Comparison of ENCODE assay signal across 8 mouse cellular contexts in genomic region chr19:46308706-46309435, GRCm38 (mm10). TPM values are rescaled to one million over a fixed set of nuclear protein-coding genes. Genes with fewer than 3 reads are reported as not detected.
A peak's percentile ranks its signal among the peaks of the same experiment; 100 is the strongest.
DNase-seq lines count a peak whose midpoint lies in the region; ATAC-seq lines count a peak whose summit lies in the region.

No protein-coding gene starts in this region.

- DNase-seq in c-Kit-negative CD71-positive TER-119-positive erythroid progenitor cells, embryonic 14.5 days (ENCODE audit: low read depth, low spot score): peak; percentile 65
- DNase-seq in kidney, postnatal 14 days: peak; percentile 89
- DNase-seq in testis, postnatal 10 days (ENCODE audit: low spot score): peak; percentile 95

- H3K4me2 ChIP-seq in heart, embryonic 15.5 days: peak overlapping the region; percentile 80
- peak overlapping the region; percentile 80 for H3K4me2 ChIP-seq in liver, embryonic 16.5 days (ENCODE audit: low read depth, low read length)
- peak overlapping the region; percentile 67 for H3K4me2 ChIP-seq in neural tube, embryonic 13.5 days

- peaks cover 42% of the 10 kb centered on the region for H3K27me3 ChIP-seq in heart, embryonic 15.5 days
- no peaks in the 10 kb centered on the region; the same call in 1 of the 2 replicates for H3K27me3 ChIP-seq in liver, embryonic 16.5 days (ENCODE audit: control insufficient read depth, insufficient read depth, low read depth, low read length)
- H3K27me3 ChIP-seq in neural tube, embryonic 13.5 days: peaks cover 70% of the 10 kb centered on the region

- WGBS in heart, embryonic 15.5 days: 2% methylated on average over 47 of the region's 47 CpGs
- 1% methylated on average over 47 of the region's 47 CpGs for WGBS in liver, embryonic 16.5 days (ENCODE audit: insufficient replicate concordance)
- WGBS in neural tube, embryonic 13.5 days: under 1% methylated on average over 47 of the region's 47 CpGs

- H3K9ac ChIP-seq in heart, embryonic 15.5 days: peak overlapping the region; percentile 45; the same call in 1 of the 2 replicates
- peak overlapping the region; percentile 60 for H3K9ac ChIP-seq in liver, embryonic 16.5 days (ENCODE audit: low read depth, low read length)
- H3K9ac ChIP-seq in neural tube, embryonic 13.5 days: peak overlapping the region; percentile 62

- peak overlapping the region; percentile 43 for H3K4me3 ChIP-seq in heart, embryonic 15.5 days
- peak overlapping the region; percentile 56 for H3K4me3 ChIP-seq in liver, embryonic 16.5 days (ENCODE audit: low read depth, low read length)
- peak overlapping the region; percentile 36 for H3K4me3 ChIP-seq in neural tube, embryonic 13.5 days

- peaks cover 44% of the 10 kb centered on the region for H3K36me3 ChIP-seq in heart, embryonic 15.5 days
- H3K36me3 ChIP-seq in liver, embryonic 16.5 days (ENCODE audit: control insufficient read depth, insufficient read depth): peaks cover 6% of the 10 kb centered on the region
- H3K36me3 ChIP-seq in neural tube, embryonic 13.5 days: peaks cover 31% of the 10 kb centered on the region

- peaks cover 23% of the 10 kb centered on the region for H3K4me1 ChIP-seq in heart, embryonic 15.5 days (replicated peaks)
- H3K4me1 ChIP-seq in liver, embryonic 16.5 days (ENCODE audit: control insufficient read depth, low read depth, low read length): peaks cover 36% of the 10 kb centered on the region
- peaks cover 34% of the 10 kb centered on the region for H3K4me1 ChIP-seq in neural tube, embryonic 13.5 days (replicated peaks)

- peak; percentile 13 for ATAC-seq in CD4-positive, CD25-positive, alpha-beta regulatory T cell, adult 4 months
- ATAC-seq in erythroid progenitor cell, adult 5-6 weeks (replicated peaks; ENCODE audit: low FRiP score, poor library complexity, severe bottlenecking): peak; percentile 48
- ATAC-seq in heart, embryonic 15.5 days (replicated peaks; ENCODE audit: insufficient number of reproducible peaks, insufficient read depth, low FRiP score, low read depth): 0 out of 2 replicates have a peak, but pooled peaks have one; percentile 6
- ATAC-seq in liver, embryonic 16.5 days (ENCODE audit: low read depth): 0 out of 2 replicates have a peak, but pooled peaks have one; percentile 14
- peak; percentile 45 for ATAC-seq in neural tube, embryonic 13.5 days (ENCODE audit: low read depth)

- no peaks in the 10 kb centered on the region for H3K9me3 ChIP-seq in heart, embryonic 15.5 days (replicated peaks)
- H3K9me3 ChIP-seq in liver, embryonic 16.5 days (replicated peaks; ENCODE audit: control insufficient read depth, low read length): no peaks in the 10 kb centered on the region
- H3K9me3 ChIP-seq in neural tube, embryonic 13.5 days: no peaks in the 10 kb centered on the region

- H3K27ac ChIP-seq in heart, embryonic 15.5 days: no peak overlapping the region
- no peak overlapping the region for H3K27ac ChIP-seq in liver, embryonic 16.5 days (ENCODE audit: low read length)
- H3K27ac ChIP-seq in neural tube, embryonic 13.5 days (replicated peaks): no peak overlapping the region

RNA-seq across cellular contexts. Expression of gene Nfkb2, which starts 4.8 kb away (rescaled TPM):
- 10 to 100 TPM; 17.3 to 18.8 TPM for polyA plus RNA-seq in CD4-positive, CD25-positive, alpha-beta regulatory T cell, adult 4 months (2017; shearing (Covaris generic))
- total RNA-seq in erythroid progenitor cell, adult 5-6 weeks (2015; ENCODE audit: low replicate concordance): 1.1 and 1.7 TPM in 2 replicates
- 1.2 and 1.9 TPM in 2 replicates for total RNA-seq in erythroid progenitor cell, adult 5-6 weeks (2017; ENCODE audit: low replicate concordance)
- polyA plus RNA-seq in heart, embryonic 15.5 days (2015; fragmentation: Nextera tagmentation; extraction: Ambion mirVana): 7.7 and 13.5 TPM in 2 replicates
- 3.0 and 3.8 TPM in 2 replicates for polyA plus RNA-seq in liver, embryonic 16.5 days (2015; fragmentation: Nextera tagmentation; extraction: Ambion mirVana)
- 2.4 and 2.6 TPM in 2 replicates for polyA plus RNA-seq in neural tube, embryonic 13.5 days (2015; fragmentation: Nextera tagmentation; extraction: Ambion mirVana)

RNA-seq across cellular contexts. Expression of gene Psd, which starts 18.1 kb away (rescaled TPM):
- 1 to 10 TPM; 3.8 to 6.5 TPM for polyA plus RNA-seq in CD4-positive, CD25-positive, alpha-beta regulatory T cell, adult 4 months (2017; shearing (Covaris generic))
- not detected in 2 replicates for total RNA-seq in erythroid progenitor cell, adult 5-6 weeks (2015; ENCODE audit: low replicate concordance)
- total RNA-seq in erythroid progenitor cell, adult 5-6 weeks (2017; ENCODE audit: low replicate concordance): 2.8 TPM in 1 of 2 replicates, not detected in the other
- polyA plus RNA-seq in heart, embryonic 15.5 days (2015; fragmentation: Nextera tagmentation; extraction: Ambion mirVana): 4.5 and 6.8 TPM in 2 replicates
- 3.3 TPM in 2 replicates for polyA plus RNA-seq in liver, embryonic 16.5 days (2015; fragmentation: Nextera tagmentation; extraction: Ambion mirVana)
- polyA plus RNA-seq in neural tube, embryonic 13.5 days (2015; fragmentation: Nextera tagmentation; extraction: Ambion mirVana): 47.2 and 53.8 TPM in 2 replicates

RNA-seq across cellular contexts. Expression of gene Fbxl15, which starts 19.1 kb away (rescaled TPM):
- 1 to 10 TPM; 5.1 TPM for polyA plus RNA-seq in CD4-positive, CD25-positive, alpha-beta regulatory T cell, adult 4 months (2017; shearing (Covaris generic))
- total RNA-seq in erythroid progenitor cell, adult 5-6 weeks (2015; ENCODE audit: low replicate concordance): not detected in 2 replicates
- 2.2 TPM in 1 of 2 replicates, not detected in the other for total RNA-seq in erythroid progenitor cell, adult 5-6 weeks (2017; ENCODE audit: low replicate concordance)
- 10.5 and 11.4 TPM in 2 replicates for polyA plus RNA-seq in heart, embryonic 15.5 days (2015; fragmentation: Nextera tagmentation; extraction: Ambion mirVana)
- 11.1 and 11.6 TPM in 2 replicates for polyA plus RNA-seq in liver, embryonic 16.5 days (2015; fragmentation: Nextera tagmentation; extraction: Ambion mirVana)
- polyA plus RNA-seq in neural tube, embryonic 13.5 days (2015; fragmentation: Nextera tagmentation; extraction: Ambion mirVana): 37.7 and 39.1 TPM in 2 replicates

RNA-seq across cellular contexts. Expression of gene Cuedc2, which starts 29.6 kb away (rescaled TPM):
- polyA plus RNA-seq in CD4-positive, CD25-positive, alpha-beta regulatory T cell, adult 4 months (2017; shearing (Covaris generic)): 10 to 100 TPM; 56.3 to 62.6 TPM
- total RNA-seq in erythroid progenitor cell, adult 5-6 weeks (2015; ENCODE audit: low replicate concordance): 8.4 and 16.2 TPM in 2 replicates
- 42.4 and 50.7 TPM in 2 replicates for total RNA-seq in erythroid progenitor cell, adult 5-6 weeks (2017; ENCODE audit: low replicate concordance)
- polyA plus RNA-seq in heart, embryonic 15.5 days (2015; fragmentation: Nextera tagmentation; extraction: Ambion mirVana): 118 and 139 TPM in 2 replicates
- 67.3 and 67.6 TPM in 2 replicates for polyA plus RNA-seq in liver, embryonic 16.5 days (2015; fragmentation: Nextera tagmentation; extraction: Ambion mirVana)
- 318 and 357 TPM in 2 replicates for polyA plus RNA-seq in neural tube, embryonic 13.5 days (2015; fragmentation: Nextera tagmentation; extraction: Ambion mirVana)

RNA-seq across cellular contexts. Expression of gene Mfsd13a, which starts 32.0 kb away (rescaled TPM):
- polyA plus RNA-seq in CD4-positive, CD25-positive, alpha-beta regulatory T cell, adult 4 months (2017; shearing (Covaris generic)): 10 to 100 TPM in 1 of 2 experiments, 1 to 10 TPM in 1; 3.8 to 10.5 TPM
- 4.6 and 6.1 TPM in 2 replicates for total RNA-seq in erythroid progenitor cell, adult 5-6 weeks (2015; ENCODE audit: low replicate concordance)
- total RNA-seq in erythroid progenitor cell, adult 5-6 weeks (2017; ENCODE audit: low replicate concordance): 1.4 and 6.2 TPM in 2 replicates
- polyA plus RNA-seq in heart, embryonic 15.5 days (2015; fragmentation: Nextera tagmentation; extraction: Ambion mirVana): 4.1 and 7.5 TPM in 2 replicates
- 11.2 and 13.8 TPM in 2 replicates for polyA plus RNA-seq in liver, embryonic 16.5 days (2015; fragmentation: Nextera tagmentation; extraction: Ambion mirVana)
- 10.3 and 10.6 TPM in 2 replicates for polyA plus RNA-seq in neural tube, embryonic 13.5 days (2015; fragmentation: Nextera tagmentation; extraction: Ambion mirVana)
